Mouse (Mus musculus): ENCODE results near the gene Cep68.

DNA sequence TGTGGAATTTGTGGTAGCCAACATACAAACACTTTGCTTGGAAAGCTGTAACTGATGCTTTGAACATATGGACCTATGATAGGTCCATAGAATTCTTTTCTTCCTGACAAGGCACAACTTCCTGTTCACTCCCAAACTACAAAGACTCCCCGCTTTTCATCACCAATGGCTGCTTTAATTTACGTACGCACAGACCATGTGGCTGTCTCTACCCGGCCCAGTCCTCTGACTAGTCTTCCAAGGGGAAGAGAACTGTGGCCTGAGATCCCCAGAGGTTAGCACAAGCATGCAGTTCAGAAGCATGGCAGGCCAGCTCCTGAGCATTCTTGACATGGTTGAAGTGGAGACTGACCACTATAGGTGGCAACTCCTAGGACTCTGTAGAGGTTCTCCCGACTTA, 20.6 kb downstream of the Cep68 start:
- TF ChIP-seq CTCF (IDR thresholded peaks at IDR 0.05; ENCODE audit: insufficient read depth, low read depth, low read length) (no peak), POLR2A (IDR thresholded peaks at IDR 0.05; ENCODE audit: insufficient read depth, low read depth, low read length) (no peak)

All from olfactory bulb, adult 2 months (tissue).